Mouse (Mus musculus) midbrain, embryonic 15.5 days (tissue): ENCODE results near the gene Klhdc10. TPM values are rescaled to one million over a fixed set of nuclear protein-coding genes. Genes with fewer than 3 reads are reported as not detected.

ENCODE experiments used
- ATAC-seq: fragments of 200-750 bp; cut with Nextera tagmentation; replicated peaks from 2 replicates; pipeline ENCODE4 v1.8.0; 2017; ENCODE audit warnings: moderate TSS enrichment
- H3K27ac ChIP-seq: fragments of 300-500 bp; sonication (generic); 2 replicates; pipeline ENCODE4 v1.5.1; 2015; ENCODE audit warnings: mild to moderate bottlenecking, inconsistent platforms
- H3K27me3 ChIP-seq: fragments of 300-500 bp; sonication (generic); replicated peaks from 2 replicates; pipeline ENCODE4 v1.6.1; 2015; ENCODE audit warnings: inconsistent platforms
- H3K36me3 ChIP-seq: fragments of 300-500 bp; sonication (generic); replicated peaks from 2 replicates; pipeline ENCODE4 v1.6.1; 2015; ENCODE audit warnings: inconsistent platforms
- H3K4me1 ChIP-seq: fragments of 300-500 bp; sonication (generic); 2 replicates; pipeline ENCODE4 v1.6.1; 2015; ENCODE audit warnings: inconsistent platforms
- H3K4me2 ChIP-seq: fragments of 300-500 bp; sonication (generic); 2 replicates; pipeline ENCODE4 v1.6.1; 2015; ENCODE audit warnings: inconsistent platforms, mild to moderate bottlenecking, moderate library complexity
- H3K4me3 ChIP-seq: fragments of 300-500 bp; sonication (generic); 2 replicates; pipeline ENCODE4 v1.5.1; 2015; ENCODE audit warnings: mild to moderate bottlenecking, inconsistent platforms
- H3K9ac ChIP-seq: fragments of 300-500 bp; sonication (generic); 2 replicates; pipeline ENCODE4 v1.6.1; 2015; ENCODE audit warnings: mild to moderate bottlenecking, inconsistent platforms
- H3K9me3 ChIP-seq: fragments of 300-500 bp; sonication (generic); 2 replicates; pipeline ENCODE4 v1.6.1; 2016; ENCODE audit warnings: inconsistent platforms
- WGBS: fragments of 180-500 bp; shearing (Covaris S2); methylation state at CpG from one replicate; pipeline ENCODE4 v1.1.7; 2015; ENCODE audit warnings: mixed read lengths; 5-methylcytosine and 5-hydroxymethylcytosine counted together
- polyA plus RNA-seq: library from polyadenylated mRNA; unstranded; fragments of >200 nt; fragmentation: Nextera tagmentation; extraction: Ambion mirVana; gene quantifications from 2 replicates; pipeline ENCODE4 v1.2.1, GENCODE M21; 2015

Klhdc10 gene
- polyA plus RNA-seq, 1 experiment from 2014 or later, result 44.7 TPM

- H3K9me3 ChIP-seq, result no peaks in the 10 kb centered on the region
- H3K9ac ChIP-seq, result no peak overlapping the region
- no peaks in the 10 kb centered on the region for H3K36me3 ChIP-seq
- no peak overlapping the region for H3K4me3 ChIP-seq
- no peak overlapping the region for H3K27ac ChIP-seq
- H3K4me1 ChIP-seq, result peaks cover 10% of the 10 kb centered on the region
- H3K27me3 ChIP-seq, result no peaks in the 10 kb centered on the region
- no peak overlapping the region for H3K4me2 ChIP-seq
- ATAC-seq, result no peak
- WGBS, result 87% methylated on average over 7 of the region's 7 CpGs
These were observed 7.9 kb downstream of the Klhdc10 start for GRCm38 (mm10) chr6:30409399-30410093.

GRCm38 (mm10) chr6:30411311-30411710 lies 9.6 kb downstream of the Klhdc10 start:
- WGBS, result 85% methylated on average over 4 of the region's 4 CpGs
- ATAC-seq, result no peak

GRCm38 (mm10) chr6:30416126-30416525 lies 14.5 kb downstream of the Klhdc10 start:
- Histone ChIP-seq H3K36me3 (peaks cover 2% of the 10 kb centered on the region; the same call in 1 of the 2 replicates), H3K27me3 (no peaks in the 10 kb centered on the region), H3K27ac (no peak overlapping the region), H3K4me1 (no peaks in the 10 kb centered on the region), H3K9me3 (no peaks in the 10 kb centered on the region), H3K9ac (no peak overlapping the region), H3K4me2 (no peak overlapping the region), H3K4me3 (no peak overlapping the region)
- WGBS, result 89% methylated on average over 2 of the region's 2 CpGs
- ATAC-seq, result no peak

More at GRCm38 (mm10) chr6:30411311-30411710, 9.6 kb downstream of the Klhdc10 start:
- Histone ChIP-seq H3K4me3 (no peak overlapping the region), H3K9ac (no peak overlapping the region), H3K4me1 (no peaks in the 10 kb centered on the region), H3K4me2 (no peak overlapping the region), H3K27me3 (no peaks in the 10 kb centered on the region), H3K27ac (no peak overlapping the region), H3K36me3 (no peaks in the 10 kb centered on the region), H3K9me3 (no peaks in the 10 kb centered on the region)

GRCm38 (mm10) chr6:30416801-30417200 lies 15.1 kb downstream of the Klhdc10 start:
- Histone ChIP-seq H3K4me2 (no peak overlapping the region), H3K27me3 (no peaks in the 10 kb centered on the region), H3K4me3 (no peak overlapping the region), H3K9me3 (no peaks in the 10 kb centered on the region), H3K36me3 (peaks cover 2% of the 10 kb centered on the region; the same call in 1 of the 2 replicates), H3K9ac (no peak overlapping the region), H3K27ac (no peak overlapping the region), H3K4me1 (no peaks in the 10 kb centered on the region)
- WGBS, result 84% methylated on average over 7 of the region's 7 CpGs
- no peak for ATAC-seq

GRCm38 (mm10) chr6:30432461-30433192 lies 31.0 kb downstream of the Klhdc10 start:
- Histone ChIP-seq H3K36me3 (no peaks in the 10 kb centered on the region), H3K9me3 (no peaks in the 10 kb centered on the region), H3K4me2 (no peak overlapping the region), H3K9ac (no peak overlapping the region), H3K4me1 (no peaks in the 10 kb centered on the region), H3K4me3 (no peak overlapping the region), H3K27ac (no peak overlapping the region), H3K27me3 (no peaks in the 10 kb centered on the region)
- WGBS, result 81% methylated on average over 3 of the region's 3 CpGs
- no peak for ATAC-seq

- H3K9me3 ChIP-seq, result no peaks in the 10 kb centered on the region
- H3K9ac ChIP-seq, result no peak overlapping the region
- no peak overlapping the region for H3K4me3 ChIP-seq
- H3K4me1 ChIP-seq, result no peaks in the 10 kb centered on the region
- no peak overlapping the region for H3K27ac ChIP-seq
- WGBS, result 96% methylated on average over 3 of the region's 3 CpGs
- no peak for ATAC-seq
- H3K27me3 ChIP-seq, result no peaks in the 10 kb centered on the region
- H3K36me3 ChIP-seq, result 0 out of 2 replicates have a peak, but pooled peaks cover 3% of the 10 kb centered on the region
- no peak overlapping the region for H3K4me2 ChIP-seq
These were observed 34.8 kb downstream of the Klhdc10 start for GRCm38 (mm10) chr6:30436476-30436875.

- no peaks in the 10 kb centered on the region for H3K9me3 ChIP-seq
- H3K4me1 ChIP-seq, result no peaks in the 10 kb centered on the region
- no peak overlapping the region for H3K4me2 ChIP-seq
- no peak overlapping the region for H3K4me3 ChIP-seq
- H3K9ac ChIP-seq, result no peak overlapping the region
- no peak for ATAC-seq
- H3K36me3 ChIP-seq, result peaks cover 4% of the 10 kb centered on the region; the same call in 1 of the 2 replicates
- 83% methylated on average over 3 of the region's 3 CpGs for WGBS
- H3K27ac ChIP-seq, result no peak overlapping the region
- H3K27me3 ChIP-seq, result no peaks in the 10 kb centered on the region
These were observed 35.4 kb downstream of the Klhdc10 start for GRCm38 (mm10) chr6:30437054-30437453.

- Histone ChIP-seq H3K27me3 (no peaks in the 10 kb centered on the region), H3K36me3 (peaks cover 8% of the 10 kb centered on the region), H3K9me3 (no peaks in the 10 kb centered on the region), H3K4me1 (no peaks in the 10 kb centered on the region), H3K4me3 (no peak overlapping the region), H3K27ac (no peak overlapping the region), H3K4me2 (no peak overlapping the region), H3K9ac (no peak overlapping the region)
- WGBS, result 95% methylated on average over 10 of the region's 10 CpGs
- no peak for ATAC-seq
These were observed 37.9 kb downstream of the Klhdc10 start for GRCm38 (mm10) chr6:30439576-30439975.

- Histone ChIP-seq H3K36me3 (peaks cover 7% of the 10 kb centered on the region; the same call in 1 of the 2 replicates), H3K4me3 (no peak overlapping the region), H3K27ac (no peak overlapping the region), H3K9me3 (no peaks in the 10 kb centered on the region), H3K4me2 (no peak overlapping the region), H3K4me1 (peaks cover 28% of the 10 kb centered on the region), H3K9ac (no peak overlapping the region), H3K27me3 (no peaks in the 10 kb centered on the region)
- ATAC-seq, result no peak
- 95% methylated on average over 7 of the region's 7 CpGs for WGBS
These were observed 55.3 kb downstream of the Klhdc10 start for GRCm38 (mm10) chr6:30456991-30457390.

- ATAC-seq, result no peak
- peaks cover 34% of the 10 kb centered on the region for H3K4me1 ChIP-seq
- WGBS, result 83% methylated on average over 5 of the region's 5 CpGs
- H3K27ac ChIP-seq, result peak overlapping the region; percentile 94; the same call in 1 of the 2 replicates
- no peak overlapping the region for H3K4me2 ChIP-seq
- no peaks in the 10 kb centered on the region; the same call in 1 of the 2 replicates for H3K36me3 ChIP-seq
- no peaks in the 10 kb centered on the region for H3K9me3 ChIP-seq
- H3K4me3 ChIP-seq, result no peak overlapping the region
- H3K27me3 ChIP-seq, result no peaks in the 10 kb centered on the region
- no peak overlapping the region for H3K9ac ChIP-seq
These were observed 57.0 kb downstream of the Klhdc10 start for GRCm38 (mm10) chr6:30458626-30459025.

GRCm38 (mm10) chr6:30459056-30459747 lies 57.5 kb downstream of the Klhdc10 start:
- ATAC-seq, result no peak
- 63% methylated on average over 16 of the region's 16 CpGs for WGBS
- Histone ChIP-seq H3K27me3 (no peaks in the 10 kb centered on the region), H3K4me3 (peak overlapping the region; percentile 36), H3K27ac (peak overlapping the region; percentile 94), H3K9me3 (no peaks in the 10 kb centered on the region), H3K4me1 (peaks cover 34% of the 10 kb centered on the region), H3K36me3 (no peaks in the 10 kb centered on the region; the same call in 1 of the 2 replicates), H3K4me2 (peak overlapping the region; percentile 53), H3K9ac (peak overlapping the region; percentile 42; the same call in 1 of the 2 replicates)
